Mouse (Mus musculus) stomach, postnatal 0 days (tissue): ENCODE results near the gene Nek9. TPM values are rescaled to one million over a fixed set of nuclear protein-coding genes. Genes with fewer than 3 reads are reported as not detected.

ENCODE experiments used
- ATAC-seq: fragments of 200-750 bp; cut with Nextera tagmentation; 2 replicates; pipeline ENCODE4 v1.8.0; 2017; ENCODE audit not compliant: low FRiP score, low TSS enrichment
- DNase-seq: peaks from one replicate; pipeline ENCODE4 v3.0.0-alpha.2; 2016; ENCODE audit warnings: low spot score
- H3K27ac ChIP-seq: fragments of 300-500 bp; sonication (generic); replicated peaks from 2 replicates; pipeline ENCODE4 v1.5.1; 2014; ENCODE audit warnings: mild to moderate bottlenecking, control low read depth
- H3K27me3 ChIP-seq: fragments of 300-500 bp; sonication (generic); 2 replicates; pipeline ENCODE4 v1.6.1; 2014; ENCODE audit warnings: low read length; ENCODE audit not compliant: control insufficient read depth, insufficient read depth
- H3K36me3 ChIP-seq: fragments of 300-500 bp; sonication (generic); 2 replicates; pipeline ENCODE4 v1.6.1; 2014; ENCODE audit warnings: low read length, mixed read lengths; ENCODE audit not compliant: control insufficient read depth, insufficient read depth
- H3K4me1 ChIP-seq: fragments of 300-500 bp; sonication (generic); replicated peaks from 2 replicates; pipeline ENCODE4 v1.6.1; 2014; ENCODE audit warnings: antibody characterized with exemption; ENCODE audit not compliant: control insufficient read depth, insufficient read depth
- H3K4me2 ChIP-seq: fragments of 300-500 bp; sonication (generic); replicated peaks from 2 replicates; pipeline ENCODE4 v1.6.1; 2014; ENCODE audit warnings: low read depth, mild to moderate bottlenecking, control low read depth, moderate library complexity
- H3K4me3 ChIP-seq: fragments of 300-500 bp; sonication (generic); 2 replicates; pipeline ENCODE4 v1.5.1; 2014; ENCODE audit warnings: low read depth, low read length, control low read depth
- H3K9ac ChIP-seq: fragments of 300-500 bp; sonication (generic); 2 replicates; pipeline ENCODE4 v1.6.1; 2014; ENCODE audit warnings: mild to moderate bottlenecking, low read length, control low read depth, mixed read lengths
- H3K9me3 ChIP-seq: fragments of 300-500 bp; sonication (generic); 2 replicates; pipeline ENCODE4 v1.6.1; 2016; ENCODE audit warnings: low read length; ENCODE audit not compliant: control insufficient read depth
- CTCF ChIP-seq: IDR thresholded peaks from 2 replicates; pipeline ENCODE4 v1.5.1; 2016; ENCODE audit warnings: antibody characterized with exemption, low read depth, mild to moderate bottlenecking, moderate library complexity
- EP300 ChIP-seq: optimal IDR thresholded peaks from 2 replicates; pipeline ENCODE3; 2016; ENCODE audit warnings: antibody characterized with exemption
- WGBS: fragments of 180-500 bp; shearing (Covaris S2); extraction: QIAGEN DNeasy Blood & Tissue Kit; methylation state at CpG from one replicate; pipeline ENCODE4 v1.1.7; 2014; 5-methylcytosine and 5-hydroxymethylcytosine counted together
- polyA plus RNA-seq: library from polyadenylated mRNA; unstranded; fragments of >200 nt; fragmentation: Nextera tagmentation; extraction: Ambion mirVana; gene quantifications from 2 replicates; pipeline ENCODE4 v1.2.1, GENCODE M21; 2015

The Nek9 gene
- polyA plus RNA-seq, 1 experiment from 2014 or later = 7.2 TPM

GRCm38 (mm10) chr12:85380942-85381341, 41.8 kb upstream of the Nek9 start:
- no peak for DNase-seq

GRCm38 (mm10) chr12:85380308-85380707, 41.1 kb upstream of the Nek9 start:
- Histone ChIP-seq H3K9me3 (no peaks in the 10 kb centered on the region), H3K27me3 (no peaks in the 10 kb centered on the region), H3K36me3 (no peaks in the 10 kb centered on the region), H3K4me1 (no peaks in the 10 kb centered on the region; the same call in 1 of the 2 replicates), H3K27ac (peak overlapping the region; percentile 49; the same call in 1 of the 2 replicates), H3K4me3 (no peak overlapping the region), H3K9ac (no peak overlapping the region), H3K4me2 (no peak overlapping the region)
- ATAC-seq (no peak), DNase-seq (no peak)
- WGBS = 33% methylated on average over 1 of the region's 1 CpGs
- TF ChIP-seq EP300 = no peak
- no peak for TF ChIP-seq CTCF

More at GRCm38 (mm10) chr12:85380942-85381341, 41.8 kb upstream of the Nek9 start:
- H3K9me3 ChIP-seq = no peaks in the 10 kb centered on the region
- no peaks in the 10 kb centered on the region for H3K27me3 ChIP-seq
- H3K4me2 ChIP-seq = no peak overlapping the region
- H3K4me1 ChIP-seq = peaks cover 2% of the 10 kb centered on the region; the same call in 1 of the 2 replicates
- no peak for ATAC-seq
- TF ChIP-seq CTCF = peak; percentile 48
- TF ChIP-seq EP300 = no peak
- no peak overlapping the region for H3K4me3 ChIP-seq
- no peaks in the 10 kb centered on the region for H3K36me3 ChIP-seq
- no peak overlapping the region for H3K9ac ChIP-seq
- H3K27ac ChIP-seq = no peak overlapping the region
- WGBS = 79% methylated on average over 7 of the region's 7 CpGs

GRCm38 (mm10) chr12:85378271-85378670, 39.1 kb upstream of the Nek9 start:
- ATAC-seq (no peak), DNase-seq (no peak)
- no peaks in the 10 kb centered on the region for H3K36me3 ChIP-seq
- H3K4me3 ChIP-seq = no peak overlapping the region
- no peaks in the 10 kb centered on the region for H3K4me1 ChIP-seq
- TF ChIP-seq EP300 (no peak), CTCF (peak; percentile 30)
- no peaks in the 10 kb centered on the region for H3K9me3 ChIP-seq
- H3K9ac ChIP-seq = no peak overlapping the region
- H3K27ac ChIP-seq = no peak overlapping the region
- WGBS = 90% methylated on average over 2 of the region's 2 CpGs
- no peak overlapping the region for H3K4me2 ChIP-seq
- H3K27me3 ChIP-seq = no peaks in the 10 kb centered on the region

- H3K9me3 ChIP-seq = no peaks in the 10 kb centered on the region
- ATAC-seq (peak; percentile 93), DNase-seq (peak; percentile 90)
- no peaks in the 10 kb centered on the region for H3K36me3 ChIP-seq
- no peaks in the 10 kb centered on the region for H3K27me3 ChIP-seq
- TF ChIP-seq EP300 = peak; percentile 51
- peak; percentile 26; the same call in 1 of the 2 replicates for TF ChIP-seq CTCF
- H3K4me3 ChIP-seq = peak within 1 kb of the TSS; percentile 75
- peak within 1 kb of the TSS; percentile 95 for H3K27ac ChIP-seq
- 0 out of 2 replicates have a peak, but pooled peaks cover 2% of the 10 kb centered on the region for H3K4me1 ChIP-seq
- peak within 1 kb of the TSS; percentile 88 for H3K9ac ChIP-seq
- peak within 1 kb of the TSS; percentile 69 for H3K4me2 ChIP-seq
- under 1% methylated on average over 34 of the region's 37 CpGs for WGBS
Observed at GRCm38 (mm10) chr12:85374561-85375272, 35.6 kb upstream of the Nek9 start, which contains the start of gene Tmed10. Gene Tmed10, minus strand, starts transcription at chr12:85374847.

GRCm38 (mm10) chr12:85373591-85374560, 34.7 kb upstream of the Nek9 start:
- 3% methylated on average over 49 of the region's 53 CpGs for WGBS
- DNase-seq = peak; percentile 85

More at GRCm38 (mm10) chr12:85373591-85374560, 34.7 kb upstream of the Nek9 start:
- peak overlapping the region; percentile 75 for H3K4me3 ChIP-seq
- ATAC-seq = peak; percentile 87
- peak overlapping the region; percentile 69 for H3K4me2 ChIP-seq
- H3K36me3 ChIP-seq = no peaks in the 10 kb centered on the region
- no peak for TF ChIP-seq EP300
- no peak for TF ChIP-seq CTCF
- peak overlapping the region; percentile 88 for H3K9ac ChIP-seq
- H3K4me1 ChIP-seq = 0 out of 2 replicates have a peak, but pooled peaks cover 2% of the 10 kb centered on the region
- no peaks in the 10 kb centered on the region for H3K27me3 ChIP-seq
- peak overlapping the region; percentile 95 for H3K27ac ChIP-seq
- no peaks in the 10 kb centered on the region for H3K9me3 ChIP-seq
